Mouse (Mus musculus): ENCODE results near the gene Socs1. TPM values are rescaled to one million over a fixed set of nuclear protein-coding genes. Genes with fewer than 3 reads are reported as not detected.

Gene Socs1
- polyA plus RNA-seq, 1 experiment, result 8.8 TPM

DNA sequence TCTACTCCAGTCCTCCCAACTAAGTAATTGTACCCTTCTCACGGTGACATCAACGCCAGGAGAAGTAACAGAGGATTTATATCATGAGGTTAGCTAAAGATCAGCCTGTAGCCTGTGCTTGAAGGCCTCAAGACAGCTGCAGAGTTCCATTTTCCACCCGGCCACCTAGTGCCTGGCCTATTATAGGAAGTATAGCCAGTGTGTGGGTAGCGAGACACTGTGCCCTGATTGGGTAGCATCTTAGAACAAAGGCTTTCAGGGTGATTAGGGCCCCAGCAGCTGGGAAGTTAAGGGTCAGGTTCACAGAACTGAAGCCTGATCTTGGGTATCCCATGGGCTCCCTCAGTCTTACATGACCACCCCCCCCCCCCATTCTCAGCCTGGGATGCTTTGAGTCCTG, 3.5 kb upstream of the Socs1 start:
- no peak overlapping the region for H3K4me3 ChIP-seq (replicated peaks; ENCODE audit: extremely low read depth, low read depth, low read length)
- 80% methylated on average over 4 of the region's 4 CpGs for WGBS
- DNase-seq, result no peak
- no peak for TF ChIP-seq POLR2A (IDR thresholded peaks at IDR 0.05; ENCODE audit: borderline replicate concordance, extremely low read depth, low read depth, low read length)
- TF ChIP-seq CTCF (IDR thresholded peaks at IDR 0.05; ENCODE audit: insufficient read depth, low read length), result no peak
- peaks cover 2% of the 10 kb centered on the region; the same call in 1 of the 2 replicates for H3K4me1 ChIP-seq (ENCODE audit: control insufficient read depth, insufficient read depth, low read length)

DNA sequence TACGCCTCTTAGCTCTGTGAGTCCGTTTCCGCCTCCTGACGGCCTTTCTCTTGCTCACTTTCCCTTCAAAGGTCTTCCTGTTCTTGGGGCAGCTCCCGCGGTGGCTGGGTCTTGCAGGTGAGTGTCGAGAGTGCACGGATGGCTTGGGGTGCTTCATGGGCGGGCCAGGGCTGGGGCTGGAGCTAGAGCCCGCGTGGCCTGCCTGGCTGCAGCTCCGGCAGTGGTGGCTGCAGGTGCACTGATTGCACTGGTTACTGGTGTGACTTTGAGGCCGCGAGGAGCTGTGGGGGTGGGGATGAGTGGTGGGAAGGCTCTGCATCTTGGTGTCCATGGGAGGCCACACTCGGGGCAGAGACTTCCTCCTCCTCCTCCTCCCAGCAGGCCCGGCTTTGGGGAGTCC, 2.9 kb upstream of the Socs1 start, which contains the start of gene Tnp2:
Tnp2 (minus strand) TSS at position 390 of the 400 bp plus-strand sequence.
- Histone ChIP-seq H3K4me1 (ENCODE audit: control insufficient read depth, insufficient read depth, low read length) (peaks cover 2% of the 10 kb centered on the region; the same call in 1 of the 2 replicates), H3K4me3 (replicated peaks; ENCODE audit: extremely low read depth, low read depth, low read length) (no peak within 1 kb of the TSS)
- no peak for DNase-seq
- WGBS, result 67% methylated on average over 16 of the region's 16 CpGs
- TF ChIP-seq CTCF (IDR thresholded peaks at IDR 0.05; ENCODE audit: insufficient read depth, low read length), result no peak
- TF ChIP-seq POLR2A (IDR thresholded peaks at IDR 0.05; ENCODE audit: borderline replicate concordance, extremely low read depth, low read depth, low read length), result no peak

DNA sequence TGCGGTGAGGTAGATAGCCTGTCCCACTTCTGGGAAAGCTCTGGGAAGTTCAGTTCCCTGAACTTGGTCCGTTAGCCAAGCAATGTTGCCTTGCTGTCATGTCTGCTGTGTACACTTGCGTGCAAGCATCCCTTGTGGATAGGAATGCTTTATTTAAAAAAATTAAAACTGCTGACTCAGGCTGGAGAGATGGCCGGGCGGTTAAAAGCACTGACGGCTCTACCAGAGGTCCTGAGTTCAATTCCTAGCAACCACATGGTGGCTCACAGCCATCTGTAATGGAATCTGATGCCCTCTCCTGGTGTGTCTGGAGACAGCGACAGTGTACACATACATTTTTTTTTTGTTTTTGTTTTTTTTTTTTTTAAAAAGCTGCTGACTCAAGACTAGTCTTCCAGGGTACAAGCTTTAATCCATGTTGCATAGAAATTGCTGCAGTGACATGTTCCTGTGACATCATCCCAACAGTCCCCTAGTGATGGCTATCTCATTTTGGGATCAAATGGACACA, 2.3 kb upstream of the Socs1 start:
- Histone ChIP-seq H3K4me3 (replicated peaks; ENCODE audit: extremely low read depth, low read depth, low read length) (no peak overlapping the region), H3K4me1 (ENCODE audit: control insufficient read depth, insufficient read depth, low read length) (peaks cover 2% of the 10 kb centered on the region)
- 70% methylated on average over 7 of the region's 7 CpGs for WGBS
- no peak for DNase-seq
- TF ChIP-seq POLR2A (IDR thresholded peaks at IDR 0.05; ENCODE audit: borderline replicate concordance, extremely low read depth, low read depth, low read length) (no peak), CTCF (IDR thresholded peaks at IDR 0.05; ENCODE audit: insufficient read depth, low read length) (no peak)

DNA sequence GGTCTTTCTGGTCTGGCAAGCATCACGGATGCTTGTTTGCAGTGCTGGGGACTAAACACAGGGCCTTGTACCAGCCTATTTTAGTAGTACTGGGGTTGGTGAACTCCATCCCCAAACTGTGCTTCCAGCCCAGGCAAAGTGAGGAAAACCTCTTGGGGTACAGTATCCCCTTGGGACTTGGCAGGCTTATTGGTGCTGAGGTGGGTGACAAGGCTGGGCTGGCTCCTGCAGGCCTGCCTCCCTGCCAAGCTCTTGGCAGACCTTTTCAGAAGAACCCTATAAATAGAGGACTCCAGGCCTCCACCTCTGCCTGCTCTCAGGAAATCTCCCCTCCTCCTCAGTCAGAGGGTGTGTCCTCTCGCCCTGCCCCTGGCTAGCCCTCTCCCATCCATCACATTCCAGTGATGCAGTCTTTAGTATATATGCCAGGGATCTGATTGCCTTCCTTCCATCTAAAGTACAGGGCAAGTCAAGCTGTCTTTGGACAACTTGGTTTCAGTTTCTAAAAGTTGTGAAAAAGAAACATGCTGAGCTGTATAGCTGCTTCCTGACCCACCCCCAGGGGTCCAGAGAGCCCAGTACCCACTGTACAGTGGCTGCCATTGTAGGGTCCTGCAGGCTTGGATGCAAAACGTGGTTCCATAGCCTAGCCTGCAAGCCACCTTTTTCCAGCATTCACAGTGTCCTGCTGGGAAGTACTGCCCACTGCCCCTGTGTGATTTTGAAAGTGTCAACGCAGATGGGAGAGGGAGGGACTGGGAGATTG, 1.6 kb upstream of the Socs1 start:
- no peak for DNase-seq
- 40% methylated on average over 4 of the region's 4 CpGs for WGBS
- no peak overlapping the region for H3K4me3 ChIP-seq (replicated peaks; ENCODE audit: extremely low read depth, low read depth, low read length)
- H3K4me1 ChIP-seq (ENCODE audit: control insufficient read depth, insufficient read depth, low read length), result peaks cover 2% of the 10 kb centered on the region
- TF ChIP-seq POLR2A (IDR thresholded peaks at IDR 0.05; ENCODE audit: borderline replicate concordance, extremely low read depth, low read depth, low read length) (no peak), CTCF (IDR thresholded peaks at IDR 0.05; ENCODE audit: insufficient read depth, low read length) (no peak)

DNA sequence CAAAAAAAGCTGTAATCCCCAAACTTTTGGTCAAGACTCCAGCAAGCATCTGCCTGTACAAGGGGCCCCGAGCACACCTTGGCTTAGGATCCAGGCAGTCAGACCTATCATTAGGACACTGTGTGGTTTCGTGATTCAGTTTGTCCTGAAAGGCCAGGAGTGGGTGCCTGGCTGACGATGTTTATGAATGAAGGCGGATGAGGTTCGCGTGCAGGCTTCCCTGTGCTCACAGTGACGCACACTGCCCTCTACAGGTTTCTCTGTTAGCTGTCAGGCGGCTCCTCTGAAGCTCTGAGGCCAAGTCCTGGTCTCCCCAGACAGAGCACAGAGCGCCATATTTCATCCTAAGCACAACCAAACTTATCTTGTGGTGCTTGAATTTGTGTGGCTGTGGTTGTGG, 952 bp upstream of the Socs1 start:
- under 1% methylated on average over 9 of the region's 9 CpGs for WGBS
- H3K4me3 ChIP-seq (replicated peaks; ENCODE audit: extremely low read depth, low read depth, low read length), result peak overlapping the region; percentile 96
- TF ChIP-seq CTCF (IDR thresholded peaks at IDR 0.05; ENCODE audit: insufficient read depth, low read length), result peak; percentile 91
- peak; percentile 13; the same call in 1 of the 2 replicates for TF ChIP-seq POLR2A (IDR thresholded peaks at IDR 0.05; ENCODE audit: borderline replicate concordance, extremely low read depth, low read depth, low read length)
- peak; percentile 69 for DNase-seq
- H3K4me1 ChIP-seq (ENCODE audit: control insufficient read depth, insufficient read depth, low read length), result peaks cover 2% of the 10 kb centered on the region

DNA sequence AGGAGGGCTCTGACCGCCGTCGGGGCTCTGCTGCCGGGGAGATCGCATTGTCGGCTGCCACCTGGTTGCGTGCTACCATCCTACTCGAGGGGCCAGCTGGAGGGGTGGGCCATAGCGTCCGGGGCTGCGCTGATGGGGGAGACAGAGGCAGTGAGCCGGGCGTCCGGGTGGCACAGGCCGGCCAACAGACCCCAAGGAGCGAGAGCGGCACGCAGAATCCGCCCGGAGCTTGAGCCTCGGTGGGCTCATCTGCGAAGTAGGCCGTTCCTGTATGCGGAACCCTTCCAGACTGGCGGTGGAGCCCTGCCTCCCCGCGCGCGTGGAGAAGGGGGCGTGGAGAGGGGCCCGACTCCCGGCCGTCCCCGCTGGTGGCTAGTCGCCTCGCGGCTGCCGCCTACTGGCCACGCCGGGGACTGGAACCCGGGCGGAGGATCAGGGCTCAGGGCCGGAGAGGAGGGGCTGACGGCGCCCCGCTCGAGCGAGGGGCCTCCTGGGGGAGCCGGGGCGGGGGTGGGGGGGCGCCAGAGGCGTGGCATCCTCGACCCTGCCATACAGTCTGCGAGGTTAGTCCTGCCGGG, 454 bp downstream of the Socs1 start:
- peak; percentile 91 for DNase-seq
- TF ChIP-seq POLR2A (IDR thresholded peaks at IDR 0.05; ENCODE audit: borderline replicate concordance, extremely low read depth, low read depth, low read length) (peak; percentile 44; the same call in 1 of the 2 replicates), CTCF (IDR thresholded peaks at IDR 0.05; ENCODE audit: insufficient read depth, low read length) (peak; percentile 48; the same call in 1 of the 2 replicates)
- Histone ChIP-seq H3K4me1 (ENCODE audit: control insufficient read depth, insufficient read depth, low read length) (peaks cover 2% of the 10 kb centered on the region), H3K4me3 (replicated peaks; ENCODE audit: extremely low read depth, low read depth, low read length) (peak overlapping the region; percentile 96)
- under 1% methylated on average over 54 of the region's 55 CpGs for WGBS

DNA sequence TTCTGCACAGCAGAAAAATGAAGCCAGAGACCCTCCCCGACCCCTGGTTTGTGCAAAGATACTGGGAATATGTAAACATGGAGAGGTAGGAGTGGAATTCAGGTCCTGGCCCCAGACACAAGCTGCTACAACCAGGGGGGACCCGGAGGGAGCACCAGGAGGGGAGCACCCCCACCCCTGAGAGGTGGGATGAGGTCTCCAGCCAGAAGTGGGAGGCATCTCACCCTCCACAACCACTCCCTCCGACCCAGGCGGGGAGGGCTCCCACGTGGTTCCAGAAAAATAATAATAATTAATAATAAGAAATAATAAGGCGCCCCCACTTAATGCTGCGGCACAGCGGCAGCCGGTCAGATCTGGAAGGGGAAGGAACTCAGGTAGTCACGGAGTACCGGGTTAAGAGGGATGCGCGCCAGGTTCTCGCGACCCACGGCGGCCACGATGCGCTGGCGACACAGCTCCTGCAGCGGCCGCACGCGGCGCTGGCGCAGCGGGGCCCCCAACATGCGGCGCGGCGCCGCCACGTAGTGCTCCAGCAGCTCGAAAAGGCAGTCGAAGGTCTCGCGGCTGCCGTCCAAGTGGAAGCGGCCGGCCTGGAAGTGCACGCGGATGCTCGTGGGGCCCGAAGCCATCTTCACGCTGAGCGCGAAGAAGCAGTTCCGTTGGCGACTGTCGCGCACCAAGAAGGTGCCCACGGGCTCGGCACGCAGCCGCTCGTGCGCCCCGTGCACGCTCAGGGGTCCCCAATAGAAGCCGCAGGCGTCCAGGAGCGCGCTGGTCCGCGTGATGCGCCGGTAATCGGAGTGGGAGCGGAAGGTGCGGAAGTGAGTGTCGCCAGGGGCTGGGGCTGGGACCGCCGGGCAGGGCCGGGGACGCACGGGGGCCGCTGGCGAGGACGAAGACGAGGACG, 1.2 kb downstream of the Socs1 start:
- H3K4me3 ChIP-seq (replicated peaks; ENCODE audit: extremely low read depth, low read depth, low read length), result peak overlapping the region; percentile 96
- DNase-seq, result no peak
- WGBS, result 3% methylated on average over 81 of the region's 81 CpGs
- no peak for TF ChIP-seq CTCF (IDR thresholded peaks at IDR 0.05; ENCODE audit: insufficient read depth, low read length)
- no peak for TF ChIP-seq POLR2A (IDR thresholded peaks at IDR 0.05; ENCODE audit: borderline replicate concordance, extremely low read depth, low read depth, low read length)
- H3K4me1 ChIP-seq (ENCODE audit: control insufficient read depth, insufficient read depth, low read length), result peaks cover 2% of the 10 kb centered on the region

DNA sequence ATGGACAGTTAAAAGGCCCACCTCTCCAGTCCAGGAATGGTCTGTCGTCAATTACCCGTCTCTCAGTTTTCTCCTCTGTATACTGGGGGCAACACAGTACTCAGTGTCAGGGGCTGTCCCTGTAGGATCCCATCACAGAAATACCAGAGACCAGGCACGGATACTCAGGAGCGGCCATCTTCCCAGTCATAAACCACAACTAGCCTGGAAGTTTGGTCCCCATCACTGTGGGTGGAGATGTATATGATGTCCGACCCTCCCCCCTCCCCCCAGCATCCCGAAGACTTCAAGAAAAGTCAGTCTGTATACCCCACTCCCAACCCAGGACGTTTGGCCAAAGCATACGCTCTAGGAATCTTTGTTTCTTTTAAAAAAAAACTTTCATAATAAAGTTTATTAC, 1.9 kb downstream of the Socs1 start:
- Histone ChIP-seq H3K4me3 (replicated peaks; ENCODE audit: extremely low read depth, low read depth, low read length) (no peak overlapping the region), H3K4me1 (ENCODE audit: control insufficient read depth, insufficient read depth, low read length) (peaks cover 2% of the 10 kb centered on the region)
- no peak for DNase-seq
- TF ChIP-seq CTCF (IDR thresholded peaks at IDR 0.05; ENCODE audit: insufficient read depth, low read length) (no peak), POLR2A (IDR thresholded peaks at IDR 0.05; ENCODE audit: borderline replicate concordance, extremely low read depth, low read depth, low read length) (no peak)
- WGBS, result 68% methylated on average over 8 of the region's 8 CpGs

DNA sequence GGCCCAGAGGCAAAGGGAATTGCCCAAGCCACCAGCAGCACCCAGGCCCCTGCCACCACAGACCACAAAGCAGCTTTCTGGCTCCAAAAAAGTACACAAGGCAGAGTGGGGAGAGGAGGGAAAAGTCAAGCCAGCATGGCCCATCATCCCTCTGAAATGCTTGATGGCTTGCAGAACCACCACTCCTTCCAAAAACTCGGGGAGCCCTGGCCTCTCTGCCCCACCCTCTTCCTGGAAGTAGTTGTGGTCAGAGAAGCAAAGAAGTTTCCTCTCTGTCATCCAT, 2.2 kb downstream of the Socs1 start:
- Histone ChIP-seq H3K4me1 (ENCODE audit: control insufficient read depth, insufficient read depth, low read length) (peaks cover 2% of the 10 kb centered on the region), H3K4me3 (replicated peaks; ENCODE audit: extremely low read depth, low read depth, low read length) (no peak overlapping the region)
- 13% methylated on average over 1 of the region's 1 CpGs for WGBS
- TF ChIP-seq POLR2A (IDR thresholded peaks at IDR 0.05; ENCODE audit: borderline replicate concordance, extremely low read depth, low read depth, low read length), result no peak
- no peak for DNase-seq

Measured in lung, adult 2 months (tissue).